Mouse (Mus musculus) thymus, postnatal 14 days (tissue): ENCODE data around the gene Marveld3.

Source experiments
- DNase-seq: peaks from one replicate; pipeline ENCODE4 v3.0.0; 2021

Marveld3 gene

DNA sequence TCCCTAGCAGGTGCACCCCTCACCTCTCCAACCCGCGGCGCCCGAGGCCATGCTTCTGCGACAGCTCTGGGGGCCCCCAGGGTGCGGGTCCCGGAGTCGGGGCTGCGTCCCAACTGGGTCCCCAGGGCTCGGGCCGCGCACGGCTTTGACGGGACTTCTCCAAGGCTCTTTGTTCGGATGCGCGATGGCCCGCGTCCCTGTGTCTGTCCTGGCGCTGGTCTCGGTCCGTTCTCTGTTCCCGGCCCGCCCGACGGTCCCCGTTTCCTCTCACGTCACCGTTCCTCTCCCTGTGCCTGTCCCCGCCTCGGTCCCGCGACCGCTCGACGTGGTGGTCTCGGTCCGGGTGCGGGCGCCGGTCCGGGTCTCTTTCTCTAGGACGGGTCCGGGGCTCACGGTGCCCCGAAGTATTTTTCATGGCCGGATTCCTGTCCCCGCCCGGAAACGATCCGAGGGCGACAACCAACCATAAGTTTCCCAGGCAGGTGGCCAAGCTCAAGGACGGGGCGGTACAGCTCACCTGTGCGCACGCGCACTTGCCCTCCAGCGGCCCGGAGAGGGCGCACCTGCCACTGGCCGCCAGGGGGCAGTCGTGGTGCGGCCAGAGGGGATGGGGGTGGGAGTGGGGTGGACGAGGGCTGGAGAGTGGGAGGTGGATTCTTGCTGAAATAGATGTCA is at the start of gene Marveld3:
TSS of gene Marveld3 (minus strand) at position 511 of the 675 bp plus-strand sequence.
- DNase-seq, result peak; percentile 49

GRCm38 (mm10) chr8:110010868-110011267 is 48.9 kb upstream of the Marveld3 start:
- peak; percentile 20 for DNase-seq

GRCm38 (mm10) chr8:110008995-110009446 is 47.0 kb upstream of the Marveld3 start:
- no peak for DNase-seq

DNA sequence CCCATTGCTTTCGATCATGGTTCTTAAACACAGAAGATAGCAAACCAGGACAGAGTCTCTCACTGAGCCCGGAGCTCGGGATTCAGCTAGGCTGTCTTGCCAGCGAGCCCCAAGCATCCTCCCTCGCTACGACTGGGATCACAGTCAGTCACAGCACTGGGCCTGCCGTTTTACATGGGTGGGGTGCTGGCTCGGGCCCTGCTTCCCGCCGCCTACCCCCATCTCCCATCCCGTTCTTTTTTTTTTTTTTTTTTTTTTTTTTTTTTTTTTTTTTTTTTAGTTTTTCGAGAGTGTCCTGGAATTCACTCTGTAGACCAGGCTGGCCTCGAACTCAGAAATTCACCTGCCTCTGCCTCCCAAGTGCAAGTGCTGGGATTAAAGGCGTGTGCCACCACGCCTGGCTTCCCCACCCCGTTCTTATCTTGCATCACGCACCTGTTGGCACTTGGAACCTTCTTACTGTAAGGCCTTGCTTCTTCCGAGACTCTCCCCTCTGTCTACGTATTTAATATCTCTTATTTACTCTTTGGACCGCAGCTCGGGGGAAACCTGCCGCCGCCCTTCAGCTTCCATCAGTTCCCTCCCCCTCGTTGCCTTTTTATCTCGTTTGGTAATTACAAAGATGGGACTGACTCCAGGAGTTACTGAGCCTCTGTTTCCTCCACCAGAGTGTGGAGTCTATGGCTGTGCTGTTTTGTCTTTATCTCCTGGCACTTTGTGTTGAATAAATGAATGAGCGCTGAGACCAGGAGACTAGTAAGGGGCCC is 46.4 kb upstream of the Marveld3 start:
- no peak for DNase-seq

- no peak for DNase-seq
Observed at GRCm38 (mm10) chr8:110006312-110007023, 44.5 kb upstream of the Marveld3 start.

GRCm38 (mm10) chr8:110004300-110004699 is 42.3 kb upstream of the Marveld3 start:
- DNase-seq, result no peak

DNA sequence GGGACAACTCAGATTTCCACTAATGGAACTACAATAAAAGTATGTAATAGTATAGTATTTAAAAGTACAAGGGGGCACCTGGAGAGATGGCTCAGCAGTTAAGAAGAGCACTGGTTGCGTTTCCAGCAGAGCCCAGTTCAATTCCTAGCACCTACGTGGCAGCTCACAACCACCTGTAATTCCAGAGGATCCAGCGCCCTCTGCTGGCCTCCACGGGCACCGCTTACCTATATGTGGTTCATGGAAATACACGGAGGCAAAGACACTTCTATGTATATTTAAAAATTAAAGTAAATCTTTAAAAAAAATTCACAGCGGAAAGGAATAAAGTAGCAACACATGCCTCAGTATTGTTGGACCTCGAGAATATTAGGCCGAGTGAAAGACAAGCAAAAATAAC is 41.0 kb upstream of the Marveld3 start:
- DNase-seq, result peak; percentile 49

- DNase-seq, result no peak
Observed at GRCm38 (mm10) chr8:109999974-110000373, 38.0 kb upstream of the Marveld3 start.

- DNase-seq, result no peak
Observed at GRCm38 (mm10) chr8:109998066-109998465, 36.1 kb upstream of the Marveld3 start.

DNA sequence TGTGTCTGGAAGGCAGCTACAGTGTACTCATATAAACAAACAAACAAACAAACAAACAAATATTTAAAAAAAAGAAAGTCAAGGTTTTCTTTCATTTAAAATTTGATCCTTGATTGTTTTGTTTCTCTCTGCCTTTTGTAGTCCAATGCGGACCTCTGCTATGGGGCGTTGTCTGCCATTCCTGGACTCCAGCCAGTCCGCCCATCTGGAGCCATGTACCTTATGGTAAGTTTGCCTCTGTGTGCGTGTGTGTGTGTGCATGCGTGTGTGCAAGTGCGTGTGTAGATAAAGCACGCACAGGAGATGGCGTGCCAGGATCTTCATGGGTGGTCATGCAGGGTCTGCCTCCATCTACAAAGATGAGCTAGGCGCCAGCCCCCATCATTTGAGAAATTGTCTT is 35.4 kb upstream of the Marveld3 start:
- DNase-seq, result no peak

- DNase-seq, result no peak
Observed at GRCm38 (mm10) chr8:109992951-109993350, 30.9 kb upstream of the Marveld3 start.

- no peak for DNase-seq
Observed at GRCm38 (mm10) chr8:109992166-109992565, 30.2 kb upstream of the Marveld3 start.

DNA sequence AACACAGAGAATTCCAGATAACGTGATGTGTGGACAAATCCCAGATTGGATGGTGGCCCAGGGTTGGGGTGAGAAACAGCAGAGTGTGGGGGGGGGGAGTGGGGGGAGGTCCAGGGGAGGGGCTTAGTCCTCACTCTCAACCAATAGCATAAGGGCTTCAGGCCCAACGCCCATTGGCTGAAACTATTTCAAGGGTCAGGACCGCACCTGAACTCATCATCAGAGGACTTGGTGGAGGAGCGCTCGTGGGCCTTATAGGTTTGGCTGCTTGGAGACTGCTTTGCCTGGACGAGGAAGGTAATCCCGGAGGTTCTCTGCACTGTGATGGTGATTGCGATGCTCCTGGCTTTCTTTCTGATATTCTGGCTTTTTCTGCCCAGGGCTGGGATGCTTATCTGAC is 28.2 kb upstream of the Marveld3 start, which contains the start of gene Tat:
TSS of gene Tat (plus strand) at position 214 of the 400 bp plus-strand sequence.
- DNase-seq, result no peak

- no peak for DNase-seq
Observed at GRCm38 (mm10) chr8:109989151-109989550, 27.1 kb upstream of the Marveld3 start.

DNA sequence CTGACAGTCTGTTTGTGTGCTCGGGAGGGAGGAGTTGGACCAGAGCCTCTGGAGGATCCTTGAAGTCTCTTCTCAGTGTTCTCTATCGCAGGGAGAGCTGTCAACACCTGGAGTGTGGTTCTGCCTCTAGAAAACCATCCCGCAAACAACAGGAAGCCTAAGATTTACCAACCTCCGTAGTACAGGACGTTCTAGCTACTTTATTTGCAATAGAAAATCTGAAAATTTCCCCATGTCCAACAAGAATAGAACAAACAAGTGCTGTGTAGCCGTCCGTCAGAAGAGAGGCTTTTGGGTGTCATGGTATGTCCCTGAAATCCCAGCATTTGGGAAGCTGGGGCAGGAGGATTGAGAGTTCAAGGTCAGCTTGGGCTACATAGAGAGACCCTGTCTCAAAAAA is 25.8 kb upstream of the Marveld3 start:
- DNase-seq, result no peak

DNA sequence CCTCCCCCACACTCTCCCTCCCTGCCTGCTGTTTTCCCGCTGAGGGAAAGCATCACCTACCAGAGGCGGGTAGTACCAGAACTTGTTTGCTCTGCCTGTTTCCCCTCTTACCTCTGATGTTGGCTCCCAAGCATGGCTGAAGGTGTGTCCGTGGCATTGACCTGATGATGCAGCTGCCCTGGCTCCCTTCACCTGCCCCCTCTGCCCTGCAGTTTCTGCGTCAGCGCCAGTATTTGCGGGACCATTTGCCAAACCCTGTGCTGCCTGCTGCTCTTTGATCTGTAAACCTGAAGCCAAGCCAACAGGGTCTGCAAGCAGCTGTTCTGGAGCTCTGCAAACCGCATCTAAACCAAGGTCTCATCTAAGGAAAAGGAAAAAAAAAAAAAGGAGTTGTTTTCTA is 24.4 kb upstream of the Marveld3 start:
- DNase-seq, result peak; percentile 8

DNA sequence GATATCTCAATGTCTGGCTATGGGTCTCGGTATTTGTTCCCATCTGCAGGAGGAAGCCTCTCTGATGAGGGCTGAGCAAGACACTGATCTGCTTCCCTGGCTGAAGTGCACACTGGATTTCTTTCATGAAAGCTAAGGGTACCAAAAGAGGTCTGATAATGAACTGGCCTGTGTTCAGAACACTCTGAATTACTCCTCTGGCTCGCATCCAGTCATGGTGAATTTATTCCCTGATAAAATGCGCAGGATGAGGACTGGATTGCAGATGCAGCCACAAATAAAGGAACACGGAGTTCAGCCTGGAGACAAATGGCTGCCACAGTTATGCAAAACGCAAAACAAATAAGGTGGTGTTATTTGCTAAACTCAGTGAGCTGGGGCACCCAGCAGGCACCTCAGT is 21.9 kb upstream of the Marveld3 start:
- no peak for DNase-seq

GRCm38 (mm10) chr8:109982386-109983105 is 20.5 kb upstream of the Marveld3 start:
- DNase-seq, result peak; percentile 51

DNA sequence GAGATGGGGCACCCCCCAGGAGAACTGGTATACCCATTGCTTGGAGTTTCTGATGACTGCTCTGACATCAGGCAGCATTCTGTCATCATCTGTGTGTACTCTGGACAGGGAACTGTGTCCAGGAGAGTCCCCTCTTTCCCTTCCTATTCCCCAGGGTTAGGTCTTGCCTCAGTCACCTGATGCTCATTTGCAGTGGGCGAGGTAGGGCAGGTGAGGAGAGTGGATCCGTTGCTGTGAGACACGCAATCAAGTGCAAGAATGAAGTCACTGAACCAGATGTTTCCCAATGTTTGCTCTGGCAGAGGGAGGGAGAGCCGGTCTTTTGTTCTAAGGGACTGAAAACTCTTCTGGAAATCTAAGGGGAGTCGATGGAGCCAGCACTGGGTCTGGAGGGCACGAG is 17.3 kb upstream of the Marveld3 start:
- DNase-seq, result no peak

DNA sequence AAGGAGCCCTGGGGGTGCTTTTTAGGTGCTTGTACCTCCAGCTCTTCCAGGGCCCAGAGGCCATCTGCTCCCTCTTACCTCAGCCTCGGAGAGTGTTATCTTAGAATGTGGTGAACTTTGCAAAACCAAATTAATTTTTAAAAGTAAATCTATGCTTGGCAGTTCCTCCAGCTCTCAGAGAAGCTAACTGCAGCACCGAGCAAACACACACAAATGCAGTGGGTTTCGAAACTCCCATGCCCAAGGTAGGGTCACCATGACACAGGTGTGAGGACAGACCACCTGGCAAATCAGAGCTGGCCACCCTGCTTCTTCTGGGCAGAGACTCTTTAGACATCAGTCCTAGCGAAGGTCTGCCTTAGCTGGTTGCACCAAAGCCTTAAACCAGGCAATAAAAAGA is 10.9 kb upstream of the Marveld3 start:
- no peak for DNase-seq

- DNase-seq, result no peak
Observed at GRCm38 (mm10) chr8:109970323-109970722, 8.3 kb upstream of the Marveld3 start.

DNA sequence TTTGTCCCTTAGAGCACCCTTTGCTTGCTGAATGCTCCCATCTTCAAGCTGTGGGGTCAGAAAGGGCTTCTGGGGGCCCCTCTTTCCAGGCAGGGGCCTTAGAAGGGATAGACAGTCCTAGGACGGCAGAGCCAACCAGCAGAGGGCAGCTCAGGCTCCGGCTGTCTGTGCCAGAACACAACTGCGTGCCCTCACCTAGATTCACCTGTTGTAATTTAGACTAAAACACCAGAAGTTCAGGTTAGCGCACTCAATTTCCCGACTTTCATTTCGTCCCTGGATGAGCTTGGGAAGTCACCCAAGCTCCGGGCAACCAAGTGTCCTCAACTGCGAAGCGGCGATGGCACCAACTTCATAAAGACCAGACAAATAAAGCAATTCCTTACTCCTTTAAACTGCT is 6.8 kb upstream of the Marveld3 start:
- no peak for DNase-seq

DNA sequence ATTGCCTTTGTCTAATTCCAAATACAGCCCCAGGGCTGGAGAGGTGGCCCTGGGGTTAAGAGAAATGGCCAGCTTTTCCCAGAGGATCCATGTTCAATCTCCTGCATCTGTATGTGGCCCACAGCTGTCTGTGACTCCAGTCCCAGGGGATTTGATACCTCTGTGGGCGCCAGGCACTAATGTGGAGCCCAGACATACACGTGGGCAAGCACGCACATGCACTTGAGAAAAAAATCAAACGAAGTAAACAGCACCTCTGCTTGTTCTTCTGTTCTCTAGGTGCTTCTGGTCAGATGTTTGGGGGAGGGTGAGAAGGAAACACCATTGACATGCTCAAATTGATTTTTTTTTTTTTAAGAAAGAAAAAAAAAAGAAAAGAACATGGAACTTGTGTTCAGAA is 2.1 kb upstream of the Marveld3 start:
- no peak for DNase-seq
